Mouse (Mus musculus): ENCODE data around the gene Gm3285. TPM values are rescaled to one million over a fixed set of nuclear protein-coding genes. Genes with fewer than 3 reads are reported as not detected.

The Gm3285 gene
- polyA plus RNA-seq, 1 experiment = not detected

- no peaks in the 10 kb centered on the region for H3K36me3 ChIP-seq (replicated peaks; ENCODE audit: low read length)
- H3K4me3 ChIP-seq (replicated peaks) = no peak overlapping the region
- H3K27me3 ChIP-seq (replicated peaks) = peaks cover 56% of the 10 kb centered on the region
- no peaks in the 10 kb centered on the region; the same call in 1 of the 2 replicates for H3K4me1 ChIP-seq
- TF ChIP-seq FLI1 (IDR thresholded peaks at IDR 0.05; ENCODE audit: low read length) = no peak
- no peak for TF ChIP-seq GATA1 (IDR thresholded peaks at IDR 0.05; ENCODE audit: borderline replicate concordance, low read length)
- H3K9me3 ChIP-seq = peaks cover 11% of the 10 kb centered on the region
These were observed 29.3 kb downstream of the Gm3285 start for GRCm38 (mm10) chr10:77890987-77891565.

- Histone ChIP-seq H3K27me3 (replicated peaks) (peaks cover 77% of the 10 kb centered on the region), H3K4me1 (no peaks in the 10 kb centered on the region; the same call in 1 of the 2 replicates), H3K36me3 (replicated peaks; ENCODE audit: low read length) (no peaks in the 10 kb centered on the region), H3K9me3 (peaks cover 5% of the 10 kb centered on the region; the same call in 1 of the 2 replicates), H3K4me3 (replicated peaks) (no peak overlapping the region)
- TF ChIP-seq GATA1 (IDR thresholded peaks at IDR 0.05; ENCODE audit: borderline replicate concordance, low read length) = no peak
- TF ChIP-seq FLI1 (IDR thresholded peaks at IDR 0.05; ENCODE audit: low read length) = no peak
These were observed 33.8 kb downstream of the Gm3285 start for GRCm38 (mm10) chr10:77895562-77895961.

GRCm38 (mm10) chr10:77900126-77900525 lies 38.4 kb downstream of the Gm3285 start:
- Histone ChIP-seq H3K4me3 (replicated peaks) (no peak overlapping the region), H3K36me3 (replicated peaks; ENCODE audit: low read length) (no peaks in the 10 kb centered on the region), H3K9me3 (no peaks in the 10 kb centered on the region), H3K27me3 (replicated peaks) (peaks cover 81% of the 10 kb centered on the region), H3K4me1 (peaks cover 22% of the 10 kb centered on the region)
- no peak for TF ChIP-seq GATA1 (IDR thresholded peaks at IDR 0.05; ENCODE audit: borderline replicate concordance, low read length)
- no peak for TF ChIP-seq FLI1 (IDR thresholded peaks at IDR 0.05; ENCODE audit: low read length)

- TF ChIP-seq FLI1 (IDR thresholded peaks at IDR 0.05; ENCODE audit: low read length) (no peak), GATA1 (IDR thresholded peaks at IDR 0.05; ENCODE audit: borderline replicate concordance, low read length) (no peak)
- Histone ChIP-seq H3K4me3 (replicated peaks) (no peak overlapping the region), H3K4me1 (peaks cover 22% of the 10 kb centered on the region), H3K9me3 (no peaks in the 10 kb centered on the region), H3K27me3 (replicated peaks) (peaks cover 76% of the 10 kb centered on the region), H3K36me3 (replicated peaks; ENCODE audit: low read length) (no peaks in the 10 kb centered on the region)
These were observed 39.4 kb downstream of the Gm3285 start for GRCm38 (mm10) chr10:77900903-77901818.

- Histone ChIP-seq H3K4me3 (replicated peaks) (peak overlapping the region; percentile 87), H3K27me3 (replicated peaks) (peaks cover 74% of the 10 kb centered on the region), H3K4me1 (peaks cover 22% of the 10 kb centered on the region), H3K9me3 (no peaks in the 10 kb centered on the region), H3K36me3 (replicated peaks; ENCODE audit: low read length) (no peaks in the 10 kb centered on the region)
- no peak for TF ChIP-seq FLI1 (IDR thresholded peaks at IDR 0.05; ENCODE audit: low read length)
- no peak for TF ChIP-seq GATA1 (IDR thresholded peaks at IDR 0.05; ENCODE audit: borderline replicate concordance, low read length)
These were observed 40.1 kb downstream of the Gm3285 start for GRCm38 (mm10) chr10:77901871-77902210.

GRCm38 (mm10) chr10:77902211-77902893 lies 40.6 kb downstream of the Gm3285 start, which contains the start of gene Lrrc3:
Gene Lrrc3, minus strand, starts transcription at chr10:77902536.
- no peak for TF ChIP-seq GATA1 (IDR thresholded peaks at IDR 0.05; ENCODE audit: borderline replicate concordance, low read length)
- TF ChIP-seq FLI1 (IDR thresholded peaks at IDR 0.05; ENCODE audit: low read length) = no peak
- peak within 1 kb of the TSS; percentile 87 for H3K4me3 ChIP-seq (replicated peaks)
- H3K36me3 ChIP-seq (replicated peaks; ENCODE audit: low read length) = no peaks in the 10 kb centered on the region
- no peaks in the 10 kb centered on the region for H3K9me3 ChIP-seq
- peaks cover 22% of the 10 kb centered on the region for H3K4me1 ChIP-seq
- peaks cover 74% of the 10 kb centered on the region for H3K27me3 ChIP-seq (replicated peaks)

GRCm38 (mm10) chr10:77902894-77903715 lies 41.3 kb downstream of the Gm3285 start:
- Histone ChIP-seq H3K27me3 (replicated peaks) (peaks cover 68% of the 10 kb centered on the region), H3K36me3 (replicated peaks; ENCODE audit: low read length) (no peaks in the 10 kb centered on the region), H3K4me1 (peaks cover 22% of the 10 kb centered on the region), H3K9me3 (no peaks in the 10 kb centered on the region), H3K4me3 (replicated peaks) (peak overlapping the region; percentile 87)
- no peak for TF ChIP-seq GATA1 (IDR thresholded peaks at IDR 0.05; ENCODE audit: borderline replicate concordance, low read length)
- TF ChIP-seq FLI1 (IDR thresholded peaks at IDR 0.05; ENCODE audit: low read length) = no peak

Other genes starting within 250 kb of the Gm3285 start
- 14.2 and 28.4 TPM in 2 replicates for gene Ube2g2, start 239.7 kb upstream of the Gm3285 start, polyA plus RNA-seq (2012; ENCODE audit: insufficient read depth, low replicate concordance)
- gene Tspear, start 175.4 kb upstream of the Gm3285 start, polyA plus RNA-seq (2012; ENCODE audit: insufficient read depth, low replicate concordance) = 1.0 and 1.3 TPM in 2 replicates
- not detected in 2 replicates for gene Gm19402, start 171.2 kb upstream of the Gm3285 start, polyA plus RNA-seq (2012; ENCODE audit: insufficient read depth, low replicate concordance)
- gene Gm9508, start 164.7 kb upstream of the Gm3285 start, polyA plus RNA-seq (2012; ENCODE audit: insufficient read depth, low replicate concordance) = not detected in 2 replicates
- gene Gm10272, start 155.3 kb upstream of the Gm3285 start, polyA plus RNA-seq (2012; ENCODE audit: insufficient read depth, low replicate concordance) = not detected in 2 replicates
- gene Gm10024, start 150.5 kb upstream of the Gm3285 start, polyA plus RNA-seq (2012; ENCODE audit: insufficient read depth, low replicate concordance) = not detected in 2 replicates
- not detected in 2 replicates for gene Gm10142, start 146.2 kb upstream of the Gm3285 start, polyA plus RNA-seq (2012; ENCODE audit: insufficient read depth, low replicate concordance)
- not detected in 2 replicates for gene Krtap12-1, start 141.4 kb upstream of the Gm3285 start, polyA plus RNA-seq (2012; ENCODE audit: insufficient read depth, low replicate concordance)
- gene Gm10100, start 135.5 kb upstream of the Gm3285 start, polyA plus RNA-seq (2012; ENCODE audit: insufficient read depth, low replicate concordance) = not detected in 2 replicates
- not detected in 2 replicates for gene Gm18596, start 119.3 kb upstream of the Gm3285 start, polyA plus RNA-seq (2012; ENCODE audit: insufficient read depth, low replicate concordance)
- gene Gm9736, start 110.6 kb upstream of the Gm3285 start, polyA plus RNA-seq (2012; ENCODE audit: insufficient read depth, low replicate concordance) = not detected in 2 replicates
- gene Gm3233, start 102.3 kb upstream of the Gm3285 start, polyA plus RNA-seq (2012; ENCODE audit: insufficient read depth, low replicate concordance) = not detected in 2 replicates
- not detected in 2 replicates for gene Gm3238, start 90.7 kb upstream of the Gm3285 start, polyA plus RNA-seq (2012; ENCODE audit: insufficient read depth, low replicate concordance)
- not detected in 2 replicates for gene Gm7138, start 85.0 kb upstream of the Gm3285 start, polyA plus RNA-seq (2012; ENCODE audit: insufficient read depth, low replicate concordance)
- gene Gm3250, start 79.4 kb upstream of the Gm3285 start, polyA plus RNA-seq (2012; ENCODE audit: insufficient read depth, low replicate concordance) = not detected in 2 replicates
- not detected in 2 replicates for gene Gm7137, start 73.8 kb upstream of the Gm3285 start, polyA plus RNA-seq (2012; ENCODE audit: insufficient read depth, low replicate concordance)
- not detected in 2 replicates for gene Gm9639, start 66.9 kb upstream of the Gm3285 start, polyA plus RNA-seq (2012; ENCODE audit: insufficient read depth, low replicate concordance)
- not detected in 2 replicates for gene Gm19668, start 62.8 kb upstream of the Gm3285 start, polyA plus RNA-seq (2012; ENCODE audit: insufficient read depth, low replicate concordance)
- not detected in 2 replicates for gene Gm9507, start 50.1 kb upstream of the Gm3285 start, polyA plus RNA-seq (2012; ENCODE audit: insufficient read depth, low replicate concordance)
- gene Gm2696, start 47.3 kb upstream of the Gm3285 start, polyA plus RNA-seq (2012; ENCODE audit: insufficient read depth, low replicate concordance) = not detected in 2 replicates
- not detected in 2 replicates for gene Krtap10-4, start 34.9 kb upstream of the Gm3285 start, polyA plus RNA-seq (2012; ENCODE audit: insufficient read depth, low replicate concordance)
- gene Krtap10-10, start 26.0 kb upstream of the Gm3285 start, polyA plus RNA-seq (2012; ENCODE audit: insufficient read depth, low replicate concordance) = not detected in 2 replicates
- not detected in 2 replicates for gene Gm36176, start 15.2 kb upstream of the Gm3285 start, polyA plus RNA-seq (2012; ENCODE audit: insufficient read depth, low replicate concordance)
- gene Gm10318, start 9.1 kb upstream of the Gm3285 start, polyA plus RNA-seq (2012; ENCODE audit: insufficient read depth, low replicate concordance) = not detected in 2 replicates
- gene Lrrc3, start 40.6 kb downstream of the Gm3285 start, polyA plus RNA-seq (2012; ENCODE audit: insufficient read depth, low replicate concordance) = 0.03 TPM in 1 of 2 replicates, not detected in the other
- gene Trpm2, start 108.6 kb downstream of the Gm3285 start, polyA plus RNA-seq (2012; ENCODE audit: insufficient read depth, low replicate concordance) = 2.7 TPM in 1 of 2 replicates, not detected in the other
- gene 1810043G02Rik, start 116.5 kb downstream of the Gm3285 start, polyA plus RNA-seq (2012; ENCODE audit: insufficient read depth, low replicate concordance) = 10.0 and 22.2 TPM in 2 replicates
- gene Pfkl, start 148.1 kb downstream of the Gm3285 start, polyA plus RNA-seq (2012; ENCODE audit: insufficient read depth, low replicate concordance) = 333 and 674 TPM in 2 replicates
- gene Dnmt3l, start 180.0 kb downstream of the Gm3285 start, polyA plus RNA-seq (2012; ENCODE audit: insufficient read depth, low replicate concordance) = not detected in 2 replicates
- gene Aire, start 181.6 kb downstream of the Gm3285 start, polyA plus RNA-seq (2012; ENCODE audit: insufficient read depth, low replicate concordance) = not detected in 2 replicates
- gene Icosl, start 207.3 kb downstream of the Gm3285 start, polyA plus RNA-seq (2012; ENCODE audit: insufficient read depth, low replicate concordance) = 0.74 and 1.4 TPM in 2 replicates

Measured in megakaryocyte, embryonic 14.5 days (primary cell).